Mouse (Mus musculus): ENCODE results near the gene Agbl4. TPM values are rescaled to one million over a fixed set of nuclear protein-coding genes. Genes with fewer than 3 reads are reported as not detected.
"Not testable (repeated sequence)": the region's sequence is repeated elsewhere in the genome, so short reads cannot be mapped to it uniquely, and the experiment has no call there.

Gene Agbl4
- total RNA-seq, 2 experiments from 2014 or later = 12.5 to 13.0 TPM

DNA sequence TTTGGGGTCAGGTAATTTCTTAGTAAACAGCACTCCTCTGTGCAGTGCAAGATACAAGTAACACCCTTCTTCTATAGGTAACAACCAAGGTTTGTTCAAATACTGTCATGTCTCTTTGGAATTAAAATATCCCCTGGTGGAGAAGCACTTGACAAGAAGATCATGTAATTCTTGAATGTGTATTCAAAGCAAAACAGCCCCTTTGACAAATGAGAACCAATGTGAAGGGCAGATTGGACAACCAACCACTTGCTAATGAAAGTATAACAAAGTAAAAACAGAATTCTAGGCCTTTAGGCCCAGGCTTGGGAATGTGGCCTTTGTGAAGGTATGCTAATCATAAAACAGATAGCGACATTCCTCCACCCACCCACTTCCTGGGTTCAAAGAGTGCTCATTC, 821.6 kb downstream of the Agbl4 start:
- DNase-seq (ENCODE audit: extremely low spot score in 1 of 2, low spot score in 2 of 2); intact Hi-C loops (cut with DNase I): not testable (repeated sequence)

GRCm38 (mm10) chr4:111219543-111219942, 822.1 kb downstream of the Agbl4 start:
- DNase-seq (ENCODE audit: extremely low spot score in 1 of 2, low spot score in 2 of 2); intact Hi-C loops (cut with DNase I): not testable (repeated sequence)

DNA sequence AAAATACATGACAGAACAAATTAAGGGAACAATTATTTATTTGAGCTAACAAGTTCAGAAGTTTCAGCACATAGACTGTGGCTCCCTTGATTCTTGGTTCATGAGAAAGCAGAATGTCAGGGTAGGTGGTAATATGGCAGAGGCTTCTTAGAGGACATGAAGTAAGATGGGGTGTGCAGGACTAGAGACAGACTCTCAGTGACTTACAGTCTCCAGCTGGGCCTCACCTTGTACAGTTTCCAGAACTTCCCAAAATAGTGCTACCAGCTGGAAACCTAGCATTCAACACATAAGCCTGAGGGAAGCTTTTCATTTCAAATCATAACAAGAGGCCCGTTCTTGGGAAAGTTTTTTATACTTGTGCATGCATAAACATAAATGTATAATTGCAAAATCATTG, 836.4 kb downstream of the Agbl4 start:
- no peak for DNase-seq (ENCODE audit: extremely low spot score in 1 of 2, low spot score in 2 of 2)
- intact Hi-C loops (cut with DNase I) = no loop called here

DNA sequence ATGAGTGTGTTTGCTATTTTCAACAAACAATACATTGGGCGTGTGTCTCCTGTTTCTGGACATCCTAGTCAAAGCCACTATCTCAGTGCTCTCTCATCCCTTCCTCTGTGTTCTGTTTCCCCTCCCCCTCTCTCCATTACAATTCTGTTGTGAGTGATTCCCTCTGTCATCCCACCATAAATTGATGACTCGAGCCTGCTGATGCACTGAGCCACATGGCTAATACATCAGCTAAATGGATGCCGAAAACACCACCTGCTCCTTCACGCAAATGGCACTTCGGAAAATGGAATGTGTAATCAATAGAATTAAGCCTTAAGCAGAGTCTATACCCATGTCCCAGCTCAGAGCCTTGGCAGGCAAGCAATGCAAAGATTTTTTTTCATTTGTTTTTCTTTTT, 854.5 kb downstream of the Agbl4 start:
- intact Hi-C loops (cut with DNase I) = no loop called here

DNA sequence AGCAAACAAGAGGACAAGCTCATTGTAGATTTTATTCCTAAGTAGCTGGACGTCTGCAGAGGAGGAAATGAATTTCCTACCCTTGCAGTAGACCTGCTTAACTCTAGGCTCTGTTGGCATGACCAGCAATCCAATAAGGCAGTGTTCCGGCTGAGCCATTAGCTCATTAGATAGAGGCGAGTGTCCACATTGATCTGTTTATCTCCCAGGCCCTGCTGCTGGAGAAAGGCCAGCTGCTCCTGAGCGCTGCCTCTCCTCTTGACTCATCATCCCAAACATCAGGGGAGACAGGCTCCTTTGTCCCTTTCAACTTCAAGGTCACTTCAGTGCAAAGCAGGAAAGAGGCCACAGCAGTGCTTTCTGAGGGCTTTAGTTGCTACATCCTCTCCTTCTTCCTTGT, 858.0 kb downstream of the Agbl4 start:
- intact Hi-C loops (cut with DNase I) = no loop called here
- peak in 1 of 2 experiments; percentile 14 for DNase-seq (ENCODE audit: extremely low spot score in 1 of 2, low spot score in 2 of 2)

More for the DNA sequence above, 854.5 kb downstream of the Agbl4 start:
- DNase-seq (ENCODE audit: extremely low spot score in 1 of 2, low spot score in 2 of 2) = no peak

- intact Hi-C loops (cut with DNase I) = no loop called here
- no peak for DNase-seq (ENCODE audit: extremely low spot score in 1 of 2, low spot score in 2 of 2)
Observed at GRCm38 (mm10) chr4:111256931-111257330, 859.5 kb downstream of the Agbl4 start.

DNA sequence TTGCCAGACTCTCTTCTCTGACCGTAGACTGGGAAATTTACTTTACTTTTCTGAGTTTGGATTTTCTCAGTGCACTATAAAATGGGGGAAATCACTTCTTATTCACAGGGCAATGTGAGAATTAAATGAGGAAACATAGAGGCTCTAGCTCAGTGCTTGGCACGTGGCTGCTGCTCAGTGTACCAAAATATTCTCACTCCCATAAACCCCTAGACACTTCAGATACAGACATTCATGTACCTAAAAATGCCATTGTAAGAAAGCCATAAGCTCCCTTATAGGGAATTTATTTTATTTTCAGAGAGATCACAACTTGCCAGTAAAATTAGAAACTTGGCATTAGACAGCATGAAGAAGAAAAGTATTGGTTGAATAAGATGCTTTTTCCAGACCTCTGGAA, 883.5 kb downstream of the Agbl4 start:
- no peak for DNase-seq (ENCODE audit: extremely low spot score in 1 of 2, low spot score in 2 of 2)
- intact Hi-C loops (cut with DNase I) = no loop called here

- DNase-seq (ENCODE audit: extremely low spot score in 1 of 2, low spot score in 2 of 2) = no peak
- intact Hi-C loops (cut with DNase I) = no loop called here
Observed at GRCm38 (mm10) chr4:111281836-111282235, 884.4 kb downstream of the Agbl4 start.

DNA sequence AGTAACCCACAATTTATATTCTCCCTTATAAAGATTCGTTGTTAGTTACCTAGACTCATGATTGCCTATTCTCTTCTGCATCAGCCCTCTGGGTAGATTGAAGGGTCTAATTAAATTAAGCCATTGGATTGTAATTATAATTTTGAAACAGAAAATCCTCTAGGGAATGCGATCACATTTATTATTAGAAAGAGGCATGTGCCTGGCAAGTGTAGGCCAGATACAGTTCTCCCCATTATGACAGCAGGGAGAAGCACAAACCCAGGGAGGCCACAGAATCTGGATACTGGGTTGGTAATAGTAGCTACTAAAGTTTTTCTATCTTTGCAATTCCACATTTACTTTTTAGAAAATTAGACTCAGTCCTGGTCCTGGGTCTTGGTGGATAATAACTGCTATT, 887.2 kb downstream of the Agbl4 start:
- DNase-seq (ENCODE audit: extremely low spot score in 1 of 2, low spot score in 2 of 2) = no peak
- intact Hi-C loops (cut with DNase I) = no loop called here

- no peak for DNase-seq (ENCODE audit: extremely low spot score in 1 of 2, low spot score in 2 of 2)
- intact Hi-C loops (cut with DNase I) = no loop called here
Observed at GRCm38 (mm10) chr4:111294528-111295241, 897.2 kb downstream of the Agbl4 start.

DNA sequence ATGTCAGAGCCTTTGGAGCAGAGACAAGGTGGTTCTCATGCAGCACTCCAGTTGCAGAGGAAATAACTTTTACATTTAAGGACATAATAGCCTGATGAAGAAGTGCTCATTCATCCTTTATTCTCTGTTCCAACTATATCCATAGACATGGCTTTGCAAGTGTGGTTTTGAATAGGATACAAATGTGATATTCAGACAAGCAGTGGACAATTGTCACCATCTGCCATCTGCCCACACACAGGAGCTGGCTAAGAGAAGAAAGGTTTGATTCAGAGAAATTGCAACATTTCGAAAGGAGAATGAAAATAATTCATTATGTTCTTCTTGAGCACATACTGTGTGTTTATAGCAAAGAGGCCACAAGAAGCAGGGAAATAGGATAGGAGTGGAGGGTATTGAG, 909.1 kb downstream of the Agbl4 start:
- intact Hi-C loops (cut with DNase I) = loop anchor here (10.0 kb wide), 1 partner anchor 1262 kb away; no protein-coding TSS in a partner anchor
- DNase-seq (ENCODE audit: extremely low spot score in 1 of 2, low spot score in 2 of 2) = no peak

DNA sequence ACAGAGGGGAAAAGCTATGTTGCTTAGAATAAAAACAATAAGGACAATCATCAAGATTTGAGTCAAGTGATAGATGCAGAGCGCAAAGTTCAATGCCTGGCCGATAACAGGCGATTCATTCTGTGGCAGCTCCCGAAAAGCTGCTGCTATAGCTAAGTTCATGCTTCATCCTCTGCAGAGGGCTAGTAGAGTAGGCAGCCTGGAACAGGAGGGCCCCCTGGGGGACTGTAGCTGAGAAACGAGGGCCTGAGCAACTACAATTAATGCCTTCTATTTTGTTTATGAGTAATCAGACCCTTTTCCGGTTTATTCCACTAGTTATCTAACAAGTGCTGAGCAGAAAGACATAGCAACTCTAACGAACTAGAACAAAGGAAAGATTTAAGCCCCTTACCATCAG, 909.7 kb downstream of the Agbl4 start:
- intact Hi-C loops (cut with DNase I) = loop anchor here (10.0 kb wide), 1 partner anchor 1262 kb away; no protein-coding TSS in a partner anchor
- DNase-seq (ENCODE audit: extremely low spot score in 1 of 2, low spot score in 2 of 2) = no peak

DNA sequence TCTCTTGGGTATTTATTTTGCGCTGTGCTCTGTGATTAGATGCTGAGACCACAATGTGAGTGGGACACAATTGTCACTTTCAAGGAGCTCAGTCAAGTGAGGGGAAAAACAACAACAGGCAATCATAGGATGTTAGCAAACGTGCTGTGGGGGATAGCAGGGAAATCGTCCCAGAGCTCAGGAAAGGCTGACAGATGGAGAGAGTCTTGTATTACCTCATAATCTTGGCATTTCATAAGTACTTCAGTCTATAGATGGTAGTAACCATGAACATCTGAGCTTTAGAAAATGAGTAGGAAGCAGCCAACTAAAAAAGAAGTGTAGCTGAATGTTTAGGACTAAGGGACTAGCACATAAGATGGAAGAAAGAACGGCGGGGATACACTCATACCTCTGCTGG, 910.2 kb downstream of the Agbl4 start:
- intact Hi-C loops (cut with DNase I) = loop anchor here (10.0 kb wide), 1 partner anchor 1263 kb away; no protein-coding TSS in a partner anchor
- DNase-seq (ENCODE audit: extremely low spot score in 1 of 2, low spot score in 2 of 2) = no peak

- DNase-seq (ENCODE audit: extremely low spot score in 1 of 2, low spot score in 2 of 2) = no peak
- intact Hi-C loops (cut with DNase I) = loop anchor here (10.0 kb wide), 1 partner anchor 1264 kb away; no protein-coding TSS in a partner anchor
Observed at GRCm38 (mm10) chr4:111308572-111309288, 911.3 kb downstream of the Agbl4 start.

- intact Hi-C loops (cut with DNase I) = loop anchor here (5.0 kb wide), 1 partner anchor 300 kb away; no protein-coding TSS in a partner anchor
- DNase-seq (ENCODE audit: extremely low spot score in 1 of 2, low spot score in 2 of 2) = peak; percentile 37 to 43
Observed at GRCm38 (mm10) chr4:111327094-111327493, 929.6 kb downstream of the Agbl4 start.

DNA sequence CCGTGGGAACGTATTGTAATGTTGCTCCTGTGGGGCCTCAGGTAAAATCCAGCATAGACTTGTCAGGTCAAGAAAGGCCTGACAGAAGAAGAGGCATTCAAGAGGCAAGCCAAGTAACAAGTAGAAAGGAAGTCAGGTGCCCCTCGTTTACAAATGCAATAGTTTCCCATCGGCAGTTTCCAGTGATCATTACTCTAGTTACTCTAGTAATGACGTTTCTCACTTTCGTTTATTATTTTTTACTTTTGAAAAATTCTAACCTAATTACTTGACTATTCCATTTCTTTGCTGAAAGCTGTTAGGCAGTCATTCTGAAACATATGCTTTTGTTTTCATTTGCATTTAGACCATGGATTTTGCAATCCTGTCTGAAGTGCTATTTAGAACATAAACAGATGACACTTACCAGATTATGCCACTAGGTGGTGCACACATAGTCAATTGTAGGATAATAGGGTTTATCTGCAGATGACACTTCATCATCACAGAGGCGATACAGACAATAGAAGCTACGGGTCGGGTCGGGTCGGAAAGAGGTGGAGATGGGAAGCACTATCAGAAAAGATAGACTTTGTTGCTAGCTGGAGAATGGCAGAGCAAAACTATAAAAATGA, 930.4 kb downstream of the Agbl4 start:
- intact Hi-C loops (cut with DNase I) = loop anchor here (5.0 kb wide), 1 partner anchor 299 kb away; no protein-coding TSS in a partner anchor
- peak in 1 of 2 experiments; percentile 51 for DNase-seq (ENCODE audit: extremely low spot score in 1 of 2, low spot score in 2 of 2)

GRCm38 (mm10) chr4:111329501-111329900, 932.0 kb downstream of the Agbl4 start:
- intact Hi-C loops (cut with DNase I) = loop anchor here (5.0 kb wide), 1 partner anchor 298 kb away; no protein-coding TSS in a partner anchor
- DNase-seq (ENCODE audit: extremely low spot score in 1 of 2, low spot score in 2 of 2) = no peak

- intact Hi-C loops (cut with DNase I) = loop anchor here (10.0 kb wide), 1 partner anchor 162 kb away; no protein-coding TSS in a partner anchor
- no peak for DNase-seq (ENCODE audit: extremely low spot score in 1 of 2, low spot score in 2 of 2)
Observed at GRCm38 (mm10) chr4:111332864-111333263, 935.4 kb downstream of the Agbl4 start.

DNA sequence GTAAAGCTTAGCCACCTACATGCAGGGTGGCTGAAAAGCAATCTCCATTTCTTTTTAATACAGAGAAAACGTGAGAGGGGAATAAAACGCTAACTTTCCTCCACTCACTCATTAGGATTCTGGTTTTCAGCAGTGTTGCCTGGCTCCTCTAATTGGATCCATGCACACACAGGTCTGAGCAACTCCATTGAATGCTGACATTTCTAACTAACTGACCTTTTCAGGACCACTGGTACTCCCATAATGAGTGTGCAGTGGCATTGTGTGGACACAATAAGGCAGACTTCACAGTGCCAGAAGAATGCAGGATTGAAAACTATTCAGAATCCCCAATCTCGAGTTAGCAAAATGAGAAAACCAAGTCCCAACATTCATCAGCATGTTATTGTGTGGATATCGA, 952.5 kb downstream of the Agbl4 start:
- intact Hi-C loops (cut with DNase I) = no loop called here
- DNase-seq (ENCODE audit: extremely low spot score in 1 of 2, low spot score in 2 of 2) = no peak

Measured in left cerebral cortex, postnatal 10 days (tissue).